Mouse (Mus musculus): Measurements from ENCODE around the gene Psmb11. TPM values are rescaled to one million over a fixed set of nuclear protein-coding genes. Genes with fewer than 3 reads are reported as not detected.

Gene Psmb11
- polyA plus RNA-seq, 1 experiment = not detected

Other genes with a start within 250 kb of the Psmb11 start
- 9.1 and 10.0 TPM in 2 replicates for gene Slc7a7, start 203.7 kb upstream of the Psmb11 start, polyA plus RNA-seq (2012; rRNA removed)
- 219 and 296 TPM in 2 replicates for gene Mrpl52, start 194.5 kb upstream of the Psmb11 start, polyA plus RNA-seq (2012; rRNA removed)
- 80.8 and 143 TPM in 2 replicates for gene Mmp14, start 189.8 kb upstream of the Psmb11 start, polyA plus RNA-seq (2012; rRNA removed)
- gene Lrp10, start 157.3 kb upstream of the Psmb11 start, polyA plus RNA-seq (2012; rRNA removed) = 125 and 172 TPM in 2 replicates
- gene Rem2, start 145.3 kb upstream of the Psmb11 start, polyA plus RNA-seq (2012; rRNA removed) = 0.59 and 0.75 TPM in 2 replicates
- 34.3 and 41.9 TPM in 2 replicates for gene Prmt5, start 103.9 kb upstream of the Psmb11 start, polyA plus RNA-seq (2012; rRNA removed)
- gene Haus4, start 66.8 kb upstream of the Psmb11 start, polyA plus RNA-seq (2012; rRNA removed) = 49.0 and 57.0 TPM in 2 replicates
- gene Ajuba, start 43.9 kb upstream of the Psmb11 start, polyA plus RNA-seq (2012; rRNA removed) = 31.5 and 32.2 TPM in 2 replicates
- 10.9 and 14.6 TPM in 2 replicates for gene 4931414P19Rik, start 15.4 kb upstream of the Psmb11 start, polyA plus RNA-seq (2012; rRNA removed)
- gene Psmb5, start 3.4 kb upstream of the Psmb11 start, polyA plus RNA-seq (2012; rRNA removed) = 214 and 260 TPM in 2 replicates
- gene Gm17606, start 19.5 kb downstream of the Psmb11 start, polyA plus RNA-seq (2012; rRNA removed) = not detected in 2 replicates
- 3.8 and 5.4 TPM in 2 replicates for gene Cdh24, start 19.9 kb downstream of the Psmb11 start, polyA plus RNA-seq (2012; rRNA removed)
- 57.6 and 61.5 TPM in 2 replicates for gene 1700123O20Rik, start 64.8 kb downstream of the Psmb11 start, polyA plus RNA-seq (2012; rRNA removed)
- 94.9 and 98.3 TPM in 2 replicates for gene Acin1, start 65.5 kb downstream of the Psmb11 start, polyA plus RNA-seq (2012; rRNA removed)
- gene Gm29776, start 77.4 kb downstream of the Psmb11 start, polyA plus RNA-seq (2012; rRNA removed) = 0.08 and 0.16 TPM in 2 replicates
- gene Cebpe, start 90.7 kb downstream of the Psmb11 start, polyA plus RNA-seq (2012; rRNA removed) = 0.48 and 0.63 TPM in 2 replicates
- gene Slc7a8, start 160.5 kb downstream of the Psmb11 start, polyA plus RNA-seq (2012; rRNA removed) = 41.8 and 54.3 TPM in 2 replicates
- not detected in 2 replicates for gene Rnf212b, start 192.7 kb downstream of the Psmb11 start, polyA plus RNA-seq (2012; rRNA removed)
- gene Homez, start 249.5 kb downstream of the Psmb11 start, polyA plus RNA-seq (2012; rRNA removed) = 9.1 and 10.1 TPM in 2 replicates